Mouse (Mus musculus): ENCODE measurements around the gene Mapk8ip2. TPM values are rescaled to one million over a fixed set of nuclear protein-coding genes. Genes with fewer than 3 reads are reported as not detected.

Gene Mapk8ip2
- polyA plus RNA-seq, 1 experiment from 2014 or later, result 54.9 TPM

Other genes with a start within 250 kb of the Mapk8ip2 start
- gene Ppp6r2, start 242.4 kb upstream of the Mapk8ip2 start, polyA plus RNA-seq (2016; fragmentation: Nextera tagmentation; extraction: Ambion mirVana), result 63.7 and 68.5 TPM in 2 replicates
- 91.7 and 94.0 TPM in 2 replicates for gene Sbf1, start 138.6 kb upstream of the Mapk8ip2 start, polyA plus RNA-seq (2016; fragmentation: Nextera tagmentation; extraction: Ambion mirVana)
- gene Adm2, start 131.2 kb upstream of the Mapk8ip2 start, polyA plus RNA-seq (2016; fragmentation: Nextera tagmentation; extraction: Ambion mirVana), result not detected in 2 replicates
- not detected in 2 replicates for gene Miox, start 119.5 kb upstream of the Mapk8ip2 start, polyA plus RNA-seq (2016; fragmentation: Nextera tagmentation; extraction: Ambion mirVana)
- 44.3 and 48.8 TPM in 2 replicates for gene Lmf2, start 98.3 kb upstream of the Mapk8ip2 start, polyA plus RNA-seq (2016; fragmentation: Nextera tagmentation; extraction: Ambion mirVana)
- gene Ncaph2, start 98.2 kb upstream of the Mapk8ip2 start, polyA plus RNA-seq (2016; fragmentation: Nextera tagmentation; extraction: Ambion mirVana), result 164 and 170 TPM in 2 replicates
- gene Sco2, start 80.1 kb upstream of the Mapk8ip2 start, polyA plus RNA-seq (2016; fragmentation: Nextera tagmentation; extraction: Ambion mirVana), result 5.8 TPM in 2 replicates
- 1.4 and 1.9 TPM in 2 replicates for gene Tymp, start 76.9 kb upstream of the Mapk8ip2 start, polyA plus RNA-seq (2016; fragmentation: Nextera tagmentation; extraction: Ambion mirVana)
- 0.51 and 1.2 TPM in 2 replicates for gene Odf3b, start 74.6 kb upstream of the Mapk8ip2 start, polyA plus RNA-seq (2016; fragmentation: Nextera tagmentation; extraction: Ambion mirVana)
- gene Klhdc7b, start 69.0 kb upstream of the Mapk8ip2 start, polyA plus RNA-seq (2016; fragmentation: Nextera tagmentation; extraction: Ambion mirVana), result not detected in 2 replicates
- gene Syce3, start 43.4 kb upstream of the Mapk8ip2 start, polyA plus RNA-seq (2016; fragmentation: Nextera tagmentation; extraction: Ambion mirVana), result not detected in 2 replicates
- 0.90 and 1.1 TPM in 2 replicates for gene Cpt1b, start 28.1 kb upstream of the Mapk8ip2 start, polyA plus RNA-seq (2016; fragmentation: Nextera tagmentation; extraction: Ambion mirVana)
- 5.7 and 7.0 TPM in 2 replicates for gene C730034F03Rik, start 24.3 kb upstream of the Mapk8ip2 start, polyA plus RNA-seq (2016; fragmentation: Nextera tagmentation; extraction: Ambion mirVana)
- gene Gm44502, start 24.2 kb upstream of the Mapk8ip2 start, polyA plus RNA-seq (2016; fragmentation: Nextera tagmentation; extraction: Ambion mirVana), result not detected in 2 replicates
- gene Chkb, start 24.0 kb upstream of the Mapk8ip2 start, polyA plus RNA-seq (2016; fragmentation: Nextera tagmentation; extraction: Ambion mirVana), result 67.5 and 68.0 TPM in 2 replicates
- 13.7 and 14.1 TPM in 2 replicates for gene Arsa, start 23.5 kb downstream of the Mapk8ip2 start, polyA plus RNA-seq (2016; fragmentation: Nextera tagmentation; extraction: Ambion mirVana)
- 6.9 and 8.0 TPM in 2 replicates for gene Shank3, start 45.7 kb downstream of the Mapk8ip2 start, polyA plus RNA-seq (2016; fragmentation: Nextera tagmentation; extraction: Ambion mirVana)
- gene Acr, start 114.4 kb downstream of the Mapk8ip2 start, polyA plus RNA-seq (2016; fragmentation: Nextera tagmentation; extraction: Ambion mirVana), result 0.74 and 1.3 TPM in 2 replicates
- gene Rabl2, start 138.0 kb downstream of the Mapk8ip2 start, polyA plus RNA-seq (2016; fragmentation: Nextera tagmentation; extraction: Ambion mirVana), result 70.5 and 77.8 TPM in 2 replicates